Mouse (Mus musculus): ENCODE data around the gene Olfr575. TPM values are rescaled to one million over a fixed set of nuclear protein-coding genes. Genes with fewer than 3 reads are reported as not detected.

Gene Olfr575
- not detected in 2 replicates for polyA plus RNA-seq (2014; fragmentation: Nextera tagmentation; extraction: Ambion mirVana)

- no peak within 1 kb of the TSS for H3K27ac ChIP-seq
- 73% methylated on average over 1 of the region's 1 CpGs for WGBS
- no peaks in the 10 kb centered on the region for H3K36me3 ChIP-seq (replicated peaks; ENCODE audit: control insufficient read depth, insufficient read depth)
- no peak within 1 kb of the TSS for H3K4me2 ChIP-seq (replicated peaks)
- no peak for DNase-seq (ENCODE audit: low spot score)
- ATAC-seq (ENCODE audit: low FRiP score) = no peak
- H3K4me1 ChIP-seq (replicated peaks; ENCODE audit: control insufficient read depth, insufficient read depth, low read length) = no peaks in the 10 kb centered on the region
- no peaks in the 10 kb centered on the region for H3K9me3 ChIP-seq (ENCODE audit: control insufficient read depth, low read length)
- H3K4me3 ChIP-seq (replicated peaks; ENCODE audit: low read length) = no peak within 1 kb of the TSS
- H3K27me3 ChIP-seq (ENCODE audit: control insufficient read depth, insufficient read depth, low read length) = no peaks in the 10 kb centered on the region
- no peak within 1 kb of the TSS for H3K9ac ChIP-seq
These were observed at the start of gene Olfr575 for GRCm38 (mm10) chr7:102958593-102958992. Gene Olfr575 (minus strand): TSS chr7:102958775.

- Histone ChIP-seq H3K27me3 (ENCODE audit: control insufficient read depth, insufficient read depth, low read length) (no peaks in the 10 kb centered on the region), H3K4me2 (replicated peaks) (no peak within 1 kb of the TSS), H3K4me1 (replicated peaks; ENCODE audit: control insufficient read depth, insufficient read depth, low read length) (no peaks in the 10 kb centered on the region), H3K9ac (no peak within 1 kb of the TSS), H3K27ac (no peak within 1 kb of the TSS), H3K36me3 (replicated peaks; ENCODE audit: control insufficient read depth, insufficient read depth) (no peaks in the 10 kb centered on the region), H3K9me3 (ENCODE audit: control insufficient read depth, low read length) (no peaks in the 10 kb centered on the region), H3K4me3 (replicated peaks; ENCODE audit: low read length) (no peak within 1 kb of the TSS)
- ATAC-seq (ENCODE audit: low FRiP score) (no peak), DNase-seq (ENCODE audit: low spot score) (no peak)
- WGBS = 73% methylated on average over 3 of the region's 3 CpGs
These were observed 30.6 kb upstream of the Olfr575 start, which contains the start of gene Olfr578 for GRCm38 (mm10) chr7:102989224-102989623. Gene Olfr578 (minus strand): TSS chr7:102989324.

GRCm38 (mm10) chr7:102975843-102976242 is 17.3 kb upstream of the Olfr575 start, which contains the start of gene Olfr577:
Gene Olfr577 (minus strand): TSS chr7:102975943.
- no peaks in the 10 kb centered on the region for H3K4me1 ChIP-seq (replicated peaks; ENCODE audit: control insufficient read depth, insufficient read depth, low read length)
- no peak within 1 kb of the TSS for H3K4me3 ChIP-seq (replicated peaks; ENCODE audit: low read length)
- 85% methylated on average over 2 of the region's 2 CpGs for WGBS
- no peaks in the 10 kb centered on the region for H3K36me3 ChIP-seq (replicated peaks; ENCODE audit: control insufficient read depth, insufficient read depth)
- no peak for ATAC-seq (ENCODE audit: low FRiP score)
- no peak within 1 kb of the TSS for H3K4me2 ChIP-seq (replicated peaks)
- 0 out of 2 replicates have a peak, but pooled peaks cover 3% of the 10 kb centered on the region for H3K9me3 ChIP-seq (ENCODE audit: control insufficient read depth, low read length)
- no peak for DNase-seq (ENCODE audit: low spot score)
- no peak within 1 kb of the TSS for H3K27ac ChIP-seq
- no peak within 1 kb of the TSS for H3K9ac ChIP-seq
- no peaks in the 10 kb centered on the region for H3K27me3 ChIP-seq (ENCODE audit: control insufficient read depth, insufficient read depth, low read length)

- ATAC-seq (ENCODE audit: low FRiP score) = no peak
- Histone ChIP-seq H3K4me1 (replicated peaks; ENCODE audit: control insufficient read depth, insufficient read depth, low read length) (no peaks in the 10 kb centered on the region), H3K4me3 (replicated peaks; ENCODE audit: low read length) (no peak overlapping the region), H3K36me3 (replicated peaks; ENCODE audit: control insufficient read depth, insufficient read depth) (no peaks in the 10 kb centered on the region), H3K27me3 (ENCODE audit: control insufficient read depth, insufficient read depth, low read length) (no peaks in the 10 kb centered on the region), H3K9ac (no peak overlapping the region), H3K9me3 (ENCODE audit: control insufficient read depth, low read length) (no peaks in the 10 kb centered on the region), H3K27ac (no peak overlapping the region), H3K4me2 (replicated peaks) (no peak overlapping the region)
- WGBS = 35% methylated on average over 1 of the region's 1 CpGs
- DNase-seq (ENCODE audit: low spot score) = no peak
These were observed 15.8 kb upstream of the Olfr575 start for GRCm38 (mm10) chr7:102974399-102974798.

GRCm38 (mm10) chr7:102962360-102962759 is 3.8 kb upstream of the Olfr575 start, which contains the start of gene Olfr576:
Gene Olfr576 (plus strand): TSS chr7:102962660.
- H3K9me3 ChIP-seq (ENCODE audit: control insufficient read depth, low read length) = no peaks in the 10 kb centered on the region
- H3K4me2 ChIP-seq (replicated peaks) = no peak within 1 kb of the TSS
- no peaks in the 10 kb centered on the region for H3K4me1 ChIP-seq (replicated peaks; ENCODE audit: control insufficient read depth, insufficient read depth, low read length)
- H3K4me3 ChIP-seq (replicated peaks; ENCODE audit: low read length) = no peak within 1 kb of the TSS
- H3K27ac ChIP-seq = no peak within 1 kb of the TSS
- ATAC-seq (ENCODE audit: low FRiP score) = no peak
- no peaks in the 10 kb centered on the region for H3K27me3 ChIP-seq (ENCODE audit: control insufficient read depth, insufficient read depth, low read length)
- no peak within 1 kb of the TSS for H3K9ac ChIP-seq
- H3K36me3 ChIP-seq (replicated peaks; ENCODE audit: control insufficient read depth, insufficient read depth) = no peaks in the 10 kb centered on the region
- WGBS = 57% methylated on average over 2 of the region's 2 CpGs
- DNase-seq (ENCODE audit: low spot score) = no peak

- H3K4me1 ChIP-seq (replicated peaks; ENCODE audit: control insufficient read depth, insufficient read depth, low read length) = no peaks in the 10 kb centered on the region
- no peaks in the 10 kb centered on the region for H3K36me3 ChIP-seq (replicated peaks; ENCODE audit: control insufficient read depth, insufficient read depth)
- no peak overlapping the region for H3K9ac ChIP-seq
- H3K27ac ChIP-seq = no peak overlapping the region
- ATAC-seq (ENCODE audit: low FRiP score) (no peak), DNase-seq (ENCODE audit: low spot score) (no peak)
- H3K27me3 ChIP-seq (ENCODE audit: control insufficient read depth, insufficient read depth, low read length) = no peaks in the 10 kb centered on the region
- H3K4me2 ChIP-seq (replicated peaks) = no peak overlapping the region
- H3K4me3 ChIP-seq (replicated peaks; ENCODE audit: low read length) = no peak overlapping the region
- WGBS = 79% methylated on average over 3 of the region's 3 CpGs
- H3K9me3 ChIP-seq (ENCODE audit: control insufficient read depth, low read length) = no peaks in the 10 kb centered on the region
These were observed 438 bp downstream of the Olfr575 start for GRCm38 (mm10) chr7:102958137-102958536.

- no peak overlapping the region for H3K4me2 ChIP-seq (replicated peaks)
- DNase-seq (ENCODE audit: low spot score) (no peak), ATAC-seq (ENCODE audit: low FRiP score) (no peak)
- no peak overlapping the region for H3K4me3 ChIP-seq (replicated peaks; ENCODE audit: low read length)
- WGBS = 86% methylated on average over 1 of the region's 1 CpGs
- no peaks in the 10 kb centered on the region for H3K9me3 ChIP-seq (ENCODE audit: control insufficient read depth, low read length)
- H3K36me3 ChIP-seq (replicated peaks; ENCODE audit: control insufficient read depth, insufficient read depth) = no peaks in the 10 kb centered on the region
- no peaks in the 10 kb centered on the region for H3K27me3 ChIP-seq (ENCODE audit: control insufficient read depth, insufficient read depth, low read length)
- no peaks in the 10 kb centered on the region for H3K4me1 ChIP-seq (replicated peaks; ENCODE audit: control insufficient read depth, insufficient read depth, low read length)
- no peak overlapping the region for H3K9ac ChIP-seq
- H3K27ac ChIP-seq = no peak overlapping the region
These were observed 7.8 kb downstream of the Olfr575 start for GRCm38 (mm10) chr7:102950732-102951131.

- H3K9ac ChIP-seq = no peak within 1 kb of the TSS
- no peak within 1 kb of the TSS for H3K4me2 ChIP-seq (replicated peaks)
- H3K9me3 ChIP-seq (ENCODE audit: control insufficient read depth, low read length) = no peaks in the 10 kb centered on the region
- 92% methylated on average over 1 of the region's 1 CpGs for WGBS
- DNase-seq (ENCODE audit: low spot score) = no peak
- no peaks in the 10 kb centered on the region for H3K4me1 ChIP-seq (replicated peaks; ENCODE audit: control insufficient read depth, insufficient read depth, low read length)
- H3K27ac ChIP-seq = no peak within 1 kb of the TSS
- no peaks in the 10 kb centered on the region for H3K36me3 ChIP-seq (replicated peaks; ENCODE audit: control insufficient read depth, insufficient read depth)
- ATAC-seq (ENCODE audit: low FRiP score) = no peak
- H3K4me3 ChIP-seq (replicated peaks; ENCODE audit: low read length) = no peak within 1 kb of the TSS
- H3K27me3 ChIP-seq (ENCODE audit: control insufficient read depth, insufficient read depth, low read length) = no peaks in the 10 kb centered on the region
These were observed 10.4 kb downstream of the Olfr575 start, which contains the start of gene Olfr574 for GRCm38 (mm10) chr7:102948167-102948566. Gene Olfr574 (plus strand): TSS chr7:102948467.

- Histone ChIP-seq H3K36me3 (replicated peaks; ENCODE audit: control insufficient read depth, insufficient read depth) (no peaks in the 10 kb centered on the region), H3K9ac (no peak overlapping the region), H3K27ac (no peak overlapping the region), H3K27me3 (ENCODE audit: control insufficient read depth, insufficient read depth, low read length) (no peaks in the 10 kb centered on the region), H3K9me3 (ENCODE audit: control insufficient read depth, low read length) (no peaks in the 10 kb centered on the region), H3K4me1 (replicated peaks; ENCODE audit: control insufficient read depth, insufficient read depth, low read length) (no peaks in the 10 kb centered on the region), H3K4me2 (replicated peaks) (no peak overlapping the region), H3K4me3 (replicated peaks; ENCODE audit: low read length) (no peak overlapping the region)
- no peak for ATAC-seq (ENCODE audit: low FRiP score)
- WGBS = 90% methylated on average over 1 of the region's 1 CpGs
- DNase-seq (ENCODE audit: low spot score) = no peak
These were observed 15.2 kb downstream of the Olfr575 start for GRCm38 (mm10) chr7:102943417-102943816.

GRCm38 (mm10) chr7:102942475-102942874 is 16.1 kb downstream of the Olfr575 start, which contains the start of gene Olfr573-ps1:
Gene Olfr573-ps1 (minus strand): TSS chr7:102942575.
- 95% methylated on average over 2 of the region's 2 CpGs for WGBS

More at GRCm38 (mm10) chr7:102942475-102942874, 16.1 kb downstream of the Olfr575 start, which contains the start of gene Olfr573-ps1:
- no peak within 1 kb of the TSS for H3K4me3 ChIP-seq (replicated peaks; ENCODE audit: low read length)
- H3K27me3 ChIP-seq (ENCODE audit: control insufficient read depth, insufficient read depth, low read length) = no peaks in the 10 kb centered on the region
- ATAC-seq (ENCODE audit: low FRiP score) (no peak), DNase-seq (ENCODE audit: low spot score) (no peak)
- no peak within 1 kb of the TSS for H3K27ac ChIP-seq
- H3K9me3 ChIP-seq (ENCODE audit: control insufficient read depth, low read length) = no peaks in the 10 kb centered on the region
- no peaks in the 10 kb centered on the region for H3K4me1 ChIP-seq (replicated peaks; ENCODE audit: control insufficient read depth, insufficient read depth, low read length)
- no peak within 1 kb of the TSS for H3K4me2 ChIP-seq (replicated peaks)
- no peaks in the 10 kb centered on the region for H3K36me3 ChIP-seq (replicated peaks; ENCODE audit: control insufficient read depth, insufficient read depth)
- no peak within 1 kb of the TSS for H3K9ac ChIP-seq
